Mouse (Mus musculus): ENCODE results near the gene Nid1.
"Not testable (repeated sequence)": the region's sequence is repeated elsewhere in the genome, so short reads cannot be mapped to it uniquely, and the experiment has no call there.

Gene Nid1

DNA sequence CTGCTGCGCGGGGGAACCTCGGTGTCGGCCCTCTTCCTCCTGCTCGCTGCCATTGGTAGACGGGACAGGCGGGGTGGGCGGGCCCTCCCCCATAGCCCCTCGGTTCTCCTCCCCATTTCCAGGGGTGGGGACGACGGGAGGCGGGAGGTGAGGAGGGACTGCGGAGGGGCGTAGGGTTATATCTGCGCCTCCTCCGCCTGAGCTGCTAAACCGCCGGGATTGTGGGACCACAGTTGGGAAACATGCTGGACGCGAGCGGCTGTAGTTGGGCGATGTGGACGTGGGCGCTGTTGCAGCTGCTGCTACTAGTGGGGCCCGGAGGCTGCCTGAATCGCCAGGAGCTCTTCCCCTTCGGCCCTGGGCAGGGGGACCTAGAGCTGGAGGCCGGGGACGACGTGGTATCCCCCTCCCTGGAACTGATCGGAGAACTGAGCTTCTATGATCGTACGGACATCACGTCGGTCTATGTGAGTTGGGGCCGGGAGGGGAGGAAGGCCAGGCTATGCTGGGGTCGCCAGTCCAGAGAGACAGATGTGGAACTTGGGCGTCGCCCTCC, at the start of gene Nid1:
Gene Nid1, plus strand, starts transcription at position 92 of the 556 bp plus-strand sequence.
- DNase-seq (ENCODE audit: low spot score in 2 of 2), result not testable (repeated sequence)

DNA sequence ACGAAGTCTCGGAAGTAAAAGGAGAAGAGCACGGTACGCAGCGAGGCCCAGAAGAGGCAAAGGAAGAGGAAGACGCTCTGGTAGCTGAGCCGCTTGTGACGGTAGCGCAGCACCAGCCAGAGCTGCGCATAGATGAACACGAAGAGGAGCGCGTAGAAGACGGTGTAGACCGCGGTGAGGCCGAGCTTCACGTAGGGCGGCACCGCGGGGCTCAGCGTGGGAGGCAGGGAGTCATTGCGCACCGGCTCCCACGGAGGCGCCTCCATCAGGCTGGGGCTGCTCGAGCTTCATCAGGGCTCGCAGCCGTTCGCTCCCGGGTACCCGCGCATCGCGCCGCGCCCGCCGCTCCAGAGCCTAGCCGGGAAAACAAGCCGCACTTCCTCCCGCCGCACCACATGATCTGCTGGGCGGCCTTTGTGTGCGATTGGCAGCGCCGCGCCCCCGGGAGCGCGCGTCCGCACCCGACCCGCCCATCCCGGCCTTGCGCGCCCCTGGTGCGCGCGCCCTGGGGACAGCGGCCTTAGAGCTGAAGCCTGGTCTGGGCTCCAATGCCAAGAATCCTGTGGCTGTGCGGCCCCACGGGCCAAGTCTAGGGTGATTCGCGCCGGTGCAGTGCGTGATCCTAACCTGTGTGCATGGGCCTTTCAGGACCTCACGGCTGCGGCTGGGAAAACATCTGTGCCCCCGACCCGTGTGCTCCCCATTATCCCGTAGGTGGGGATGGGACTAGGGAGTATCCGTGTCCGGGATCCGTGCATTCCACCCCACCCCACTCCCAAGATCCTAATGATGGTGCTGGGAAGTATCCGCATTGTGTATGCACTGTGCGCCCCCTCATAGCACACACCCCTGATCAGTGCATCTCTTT, 43.9 kb upstream of the Nid1 start, which contains the start of gene Gpr137b:
Gene Gpr137b, minus strand, starts transcription at position 787 of the 868 bp plus-strand sequence.
- DNase-seq (ENCODE audit: low spot score in 2 of 2), result not testable (repeated sequence)

DNA sequence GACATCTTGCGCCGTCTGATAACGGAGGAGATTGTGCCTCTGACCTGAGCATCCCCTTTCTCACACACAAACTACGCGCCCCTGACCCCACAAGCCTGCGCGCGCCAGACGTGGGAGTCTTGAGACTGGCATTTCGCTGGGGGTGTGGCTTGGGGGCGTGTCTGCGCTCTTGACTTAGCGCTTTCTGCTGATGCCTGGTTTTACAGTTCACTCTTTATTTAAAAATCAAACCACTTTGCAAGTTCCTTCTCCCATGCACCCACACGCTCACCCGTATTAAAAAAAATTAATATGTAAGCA, 43.3 kb upstream of the Nid1 start:
- DNase-seq (ENCODE audit: low spot score in 2 of 2), result not testable (repeated sequence)

DNA sequence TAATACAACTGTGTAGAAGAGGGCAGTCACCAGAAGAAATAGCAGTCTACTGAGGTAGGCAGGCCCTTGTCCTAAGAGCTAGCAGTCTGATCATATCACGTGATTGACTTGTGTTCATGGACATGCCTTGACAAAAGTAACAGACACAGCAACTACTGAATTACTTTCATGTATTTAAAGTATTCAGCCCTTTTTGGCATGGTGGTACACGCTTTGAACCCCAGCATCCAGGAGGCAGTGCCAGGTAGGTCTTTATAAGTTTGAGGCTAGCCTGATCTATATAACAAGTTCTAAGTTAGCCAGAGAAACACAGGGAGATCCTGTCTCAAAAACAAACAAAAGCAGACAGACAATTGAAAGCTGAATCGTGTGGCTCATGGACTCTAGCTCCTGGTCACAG, 36.5 kb upstream of the Nid1 start:
- not testable (repeated sequence) for DNase-seq (ENCODE audit: low spot score in 2 of 2)

DNA sequence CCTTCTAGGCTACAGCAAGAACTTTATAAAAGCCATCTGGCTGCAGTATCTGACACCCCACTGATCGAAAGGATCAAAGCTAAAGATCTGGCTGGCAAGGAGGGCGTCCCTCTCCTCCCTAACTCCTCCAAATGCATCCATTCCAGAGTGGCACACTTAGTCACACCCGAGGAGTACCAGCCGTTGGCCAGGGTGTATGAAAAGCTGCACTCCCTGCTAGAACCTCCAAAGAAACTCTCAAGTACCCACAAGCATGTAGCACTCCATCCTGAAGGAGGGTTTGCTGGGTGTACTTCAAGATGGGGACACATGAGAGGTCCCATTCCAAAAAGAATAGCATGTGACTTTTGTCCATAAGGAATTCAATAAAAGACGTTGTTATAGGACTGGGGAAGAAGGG, 34.5 kb upstream of the Nid1 start:
- DNase-seq (ENCODE audit: low spot score in 2 of 2), result not testable (repeated sequence)

DNA sequence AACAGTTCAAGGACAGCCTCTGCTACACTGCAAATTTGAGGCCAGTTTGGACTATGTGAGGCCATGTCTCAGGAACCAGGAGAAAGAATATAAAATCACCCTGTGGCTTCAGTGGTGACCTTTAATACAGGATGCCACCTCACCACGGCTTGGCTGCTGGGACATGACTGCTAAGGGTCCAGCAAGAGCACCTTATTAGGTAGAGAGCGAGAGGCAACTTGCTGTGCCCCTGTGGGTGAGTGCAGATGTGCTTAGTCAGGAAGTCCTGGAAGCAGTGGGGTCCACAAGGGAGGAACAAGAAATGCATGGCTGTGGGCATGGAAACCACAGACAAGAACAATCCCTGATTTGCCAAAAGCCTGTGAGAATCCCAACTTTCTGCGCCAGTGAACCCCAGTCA, 34.0 kb upstream of the Nid1 start:
- not testable (repeated sequence) for DNase-seq (ENCODE audit: low spot score in 2 of 2)

DNA sequence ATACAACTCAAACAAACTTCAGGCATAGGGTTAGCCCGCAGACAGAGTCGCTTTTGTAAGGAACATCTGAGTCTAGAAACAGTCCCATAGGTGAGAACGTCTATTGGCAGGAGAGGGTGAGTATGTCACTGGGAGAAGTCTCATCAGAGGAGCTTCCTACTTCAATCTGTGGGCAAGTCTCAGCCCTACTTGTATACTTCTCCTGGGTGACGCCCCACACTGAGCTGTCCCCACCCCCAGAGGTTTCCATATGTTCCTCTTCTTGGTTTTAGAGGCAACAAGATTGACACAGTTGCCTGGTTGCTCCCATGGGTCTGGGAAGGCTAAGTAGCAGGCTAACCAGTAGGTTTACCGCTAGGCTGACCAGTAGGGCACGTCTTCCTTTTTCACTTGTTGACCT, 33.5 kb upstream of the Nid1 start:
- not testable (repeated sequence) for DNase-seq (ENCODE audit: low spot score in 2 of 2)

DNA sequence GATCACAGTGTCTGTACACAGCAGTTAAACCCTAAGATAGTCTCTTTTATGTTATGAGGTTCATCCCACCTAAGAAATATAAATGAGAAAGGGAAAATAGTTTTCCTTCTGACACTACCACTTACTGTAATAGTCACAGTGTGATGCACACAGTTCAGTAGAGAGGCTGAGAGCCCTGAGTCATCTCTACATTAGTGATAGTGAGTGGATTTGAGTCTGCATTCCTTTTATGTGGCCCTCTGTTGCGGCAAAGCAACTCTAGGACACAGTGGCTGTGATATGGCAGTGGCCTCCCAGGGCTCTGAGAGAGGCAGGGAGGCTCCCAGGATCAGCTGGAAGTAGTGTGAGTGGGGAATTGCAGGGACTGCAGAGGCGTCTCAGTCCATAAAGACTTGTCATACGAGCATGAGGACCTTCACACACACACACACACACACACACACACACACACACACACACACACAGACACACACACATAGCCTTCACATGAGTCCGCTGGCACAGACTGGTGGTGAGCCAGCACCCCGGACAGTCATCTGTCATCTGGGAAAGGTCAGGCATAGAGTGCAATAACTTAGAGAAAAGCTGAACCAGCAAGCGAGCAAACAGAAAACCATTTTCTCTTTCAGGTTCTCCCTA, 32.7 kb upstream of the Nid1 start:
- not testable (repeated sequence) for DNase-seq (ENCODE audit: low spot score in 2 of 2)

DNA sequence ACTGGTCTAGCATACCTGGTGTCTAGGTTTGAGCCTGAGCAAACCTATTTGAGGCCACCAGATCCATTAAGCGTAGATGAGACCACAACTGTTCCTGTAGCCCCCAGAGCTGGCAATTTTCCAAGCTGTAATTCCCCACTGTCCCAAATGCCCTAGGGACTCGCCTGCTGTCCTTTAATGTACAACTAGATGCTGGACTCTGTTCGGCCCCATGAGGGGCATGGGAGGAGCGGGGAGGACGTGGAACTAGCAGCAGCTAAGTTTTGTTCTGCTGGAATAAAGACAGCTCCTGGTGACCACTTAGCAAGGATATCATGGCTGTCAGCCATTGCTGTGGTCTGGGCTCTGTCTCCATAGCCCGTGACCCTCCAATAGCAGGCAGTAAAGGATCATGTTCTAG, 31.8 kb upstream of the Nid1 start:
- not testable (repeated sequence) for DNase-seq (ENCODE audit: low spot score in 2 of 2)

DNA sequence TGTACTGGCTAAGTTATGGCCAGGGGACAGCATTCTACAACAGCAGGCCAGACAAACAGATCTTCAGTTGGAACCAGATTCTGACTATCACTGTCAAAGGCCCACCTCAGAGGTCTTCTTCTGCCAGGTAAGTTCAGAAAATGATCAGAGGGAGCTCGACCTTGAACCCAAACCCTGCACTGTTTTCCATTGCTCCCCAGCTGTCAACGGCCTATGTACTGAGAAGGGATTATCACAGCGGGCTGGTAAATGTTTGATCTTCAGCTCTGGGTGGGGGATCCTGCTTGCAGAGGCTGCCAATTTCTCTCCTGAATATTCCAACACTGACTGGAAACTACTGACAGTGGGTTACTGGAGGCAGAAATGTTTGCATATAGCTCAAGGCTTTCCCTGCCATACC, 23.1 kb upstream of the Nid1 start:
- DNase-seq (ENCODE audit: low spot score in 2 of 2), result no peak

DNA sequence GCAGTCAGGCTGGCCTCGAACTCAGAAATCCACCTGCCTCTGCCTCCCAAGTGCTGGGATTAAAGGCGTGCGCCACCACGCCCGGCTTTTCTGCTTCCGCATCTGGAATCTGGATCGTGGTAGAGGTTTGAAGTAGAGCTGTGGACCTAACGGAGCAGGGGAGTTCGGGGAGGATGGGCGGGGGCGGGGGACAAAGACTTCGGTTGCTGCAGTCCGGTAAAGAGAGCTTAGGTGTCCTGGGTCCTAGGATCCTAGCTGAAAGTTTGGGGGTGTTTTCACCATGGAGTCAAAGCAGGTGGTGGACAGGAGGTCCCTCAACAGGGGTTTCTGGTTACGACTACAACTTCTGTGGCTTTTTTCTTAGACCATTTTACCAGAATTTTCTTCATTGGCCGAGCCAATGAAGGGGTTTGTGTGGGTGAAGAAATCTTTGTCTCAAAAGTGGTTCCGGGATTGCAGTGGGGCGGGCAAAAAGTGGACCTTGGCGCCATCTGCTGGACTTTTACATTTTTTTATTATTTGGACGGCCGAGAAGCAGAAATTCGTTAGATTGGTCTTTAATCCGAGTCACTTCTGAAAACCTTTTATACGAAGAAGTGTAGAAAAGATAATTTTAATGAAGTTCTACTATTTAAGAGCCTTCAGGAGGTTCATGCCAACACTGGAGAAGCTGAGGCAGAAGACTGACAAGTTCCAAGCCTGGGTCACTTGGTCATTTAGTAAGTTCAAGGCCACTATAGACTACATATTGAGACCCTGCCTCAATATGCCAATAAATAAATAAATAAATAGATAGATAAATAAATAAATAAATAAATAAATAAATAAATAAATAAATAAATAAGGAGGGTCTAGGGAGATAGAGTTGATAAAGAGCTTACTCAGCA, 22.0 kb upstream of the Nid1 start:
- DNase-seq (ENCODE audit: low spot score in 2 of 2), result peak in 1 of 2 experiments; percentile 27

DNA sequence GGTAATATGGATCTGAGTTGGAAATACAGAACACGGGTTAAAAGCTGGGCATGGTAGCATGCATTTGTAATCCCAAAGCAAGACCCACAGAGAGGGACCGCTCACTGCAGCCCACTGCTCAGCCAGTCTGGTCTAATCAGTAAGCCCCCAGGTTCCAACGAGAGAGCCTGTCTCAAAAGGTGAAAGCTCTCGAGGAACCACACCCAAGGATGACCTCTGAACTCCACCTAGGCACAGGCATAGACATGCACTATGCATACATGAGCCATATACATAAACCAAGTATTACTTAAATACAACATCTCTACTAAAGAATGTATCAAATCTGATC, 21.4 kb upstream of the Nid1 start:
- DNase-seq (ENCODE audit: low spot score in 2 of 2), result not testable (repeated sequence)

DNA sequence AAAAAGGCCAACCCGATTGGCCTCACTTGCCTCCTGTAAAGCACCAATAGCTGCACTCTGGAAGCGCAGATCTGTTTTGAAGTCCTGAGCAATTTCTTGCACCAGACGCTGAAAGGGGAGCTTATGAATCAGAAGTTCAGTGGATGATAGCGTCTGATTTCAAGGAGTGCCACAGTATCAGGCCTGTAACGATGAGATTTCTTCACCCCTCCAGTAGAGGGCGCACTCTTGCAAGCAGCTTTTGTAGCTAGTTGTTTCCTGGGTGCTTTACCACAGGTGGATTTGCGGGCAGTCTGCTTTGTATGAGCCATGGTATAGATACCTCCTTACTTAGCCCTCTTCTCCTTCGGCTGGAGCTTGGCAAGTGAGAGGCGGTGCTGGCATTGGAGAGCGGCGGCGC, 18.5 kb upstream of the Nid1 start:
- DNase-seq (ENCODE audit: low spot score in 2 of 2), result not testable (repeated sequence)

DNA sequence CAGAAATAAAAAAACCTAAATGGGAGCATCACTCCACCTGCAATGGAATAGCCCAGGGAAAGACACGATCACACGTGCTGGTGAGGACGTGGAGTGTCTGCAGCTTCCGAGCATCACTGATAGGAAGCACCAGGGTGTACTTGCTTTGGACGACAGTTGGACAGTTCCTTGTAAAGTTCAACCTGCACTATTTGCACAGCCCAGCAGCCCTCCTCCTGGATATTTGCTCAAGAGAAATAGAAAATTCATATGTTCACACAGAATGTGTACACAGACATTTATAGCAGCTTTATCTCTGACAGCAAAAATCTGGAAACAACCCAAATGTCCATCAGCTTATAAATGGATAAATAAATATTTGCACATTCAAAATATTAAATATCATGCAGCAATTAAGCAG, 14.1 kb upstream of the Nid1 start:
- DNase-seq (ENCODE audit: low spot score in 2 of 2), result not testable (repeated sequence)

DNA sequence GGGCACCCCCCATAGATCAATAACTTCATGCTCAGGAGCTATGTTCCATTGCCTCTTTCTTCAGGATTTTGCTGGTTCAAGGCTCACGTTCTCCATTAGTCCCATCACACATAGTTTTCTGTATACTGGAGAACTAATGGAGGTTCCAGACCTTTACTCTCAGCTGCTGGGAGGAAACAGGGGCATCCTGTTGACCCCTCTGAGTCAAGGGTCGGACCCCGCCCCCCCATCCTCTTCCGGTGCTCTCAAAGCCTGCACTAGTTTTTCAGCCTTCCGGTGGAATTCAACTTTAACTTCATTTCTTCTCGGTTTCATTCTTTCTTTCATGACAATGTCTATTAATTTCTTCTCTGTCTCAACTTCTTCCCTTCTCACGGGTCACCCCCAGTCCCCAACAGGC, 1.2 kb upstream of the Nid1 start:
- not testable (repeated sequence) for DNase-seq (ENCODE audit: low spot score in 2 of 2)

DNA sequence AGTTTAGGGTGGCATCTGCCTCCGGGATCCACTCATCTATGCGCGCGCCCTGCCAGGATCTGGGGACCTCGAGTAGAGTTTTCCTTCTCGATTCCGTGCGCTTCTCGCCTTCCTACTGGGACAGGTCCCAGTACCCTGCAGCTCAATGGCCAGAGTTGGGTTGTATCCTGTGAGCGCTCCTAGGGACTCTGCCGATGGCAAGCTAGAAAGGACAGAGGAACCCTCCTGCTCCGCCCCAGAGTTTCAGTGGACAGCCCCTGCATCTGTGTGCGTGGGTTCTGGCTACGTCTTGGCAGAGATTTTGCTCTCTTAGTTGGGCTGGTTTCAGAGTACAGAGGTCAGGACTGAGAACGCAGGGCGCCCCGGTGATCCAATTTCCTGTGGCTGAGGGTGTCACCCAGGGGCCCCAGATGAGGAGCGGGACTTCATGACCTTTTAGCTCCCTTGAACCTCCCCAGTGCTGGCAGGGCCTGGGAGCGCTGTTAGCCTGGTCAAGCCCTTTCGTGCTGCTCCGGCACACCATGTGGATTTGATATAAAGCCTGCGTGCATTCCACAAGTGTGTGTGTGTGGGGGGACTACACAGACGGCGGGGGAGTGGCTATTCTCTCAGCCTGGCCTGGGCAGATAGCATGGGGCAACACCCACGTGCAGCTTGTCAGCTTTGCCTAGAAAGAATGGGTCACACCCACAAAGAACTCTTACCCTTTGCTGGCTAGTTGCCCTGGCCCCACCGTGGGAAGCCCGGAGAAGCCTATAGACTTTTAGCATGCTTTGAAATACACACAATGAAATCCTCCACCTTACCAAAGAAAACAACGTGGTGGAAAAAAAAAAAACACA, 982 bp downstream of the Nid1 start:
- DNase-seq (ENCODE audit: low spot score in 2 of 2), result not testable (repeated sequence)

DNA sequence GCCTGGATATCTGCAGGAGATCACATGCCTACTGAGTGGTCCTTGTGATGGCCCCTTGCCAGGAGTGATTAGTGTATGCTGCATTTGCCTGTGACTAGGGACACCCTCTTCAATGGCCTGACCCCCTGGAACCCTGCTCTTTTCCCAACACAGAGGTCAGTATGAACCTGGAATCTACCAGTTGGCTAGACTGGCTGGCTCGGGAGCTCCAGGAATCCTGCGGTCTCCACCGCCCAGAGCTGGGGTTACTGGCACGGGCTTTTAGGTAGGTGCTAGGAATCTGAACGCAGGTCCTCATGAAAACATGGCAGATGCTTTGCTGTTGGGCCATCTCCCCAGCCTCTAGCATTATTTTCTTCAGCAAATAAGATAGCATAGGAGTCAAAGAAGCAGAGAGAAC, 8.2 kb downstream of the Nid1 start:
- DNase-seq (ENCODE audit: low spot score in 2 of 2), result not testable (repeated sequence)

DNA sequence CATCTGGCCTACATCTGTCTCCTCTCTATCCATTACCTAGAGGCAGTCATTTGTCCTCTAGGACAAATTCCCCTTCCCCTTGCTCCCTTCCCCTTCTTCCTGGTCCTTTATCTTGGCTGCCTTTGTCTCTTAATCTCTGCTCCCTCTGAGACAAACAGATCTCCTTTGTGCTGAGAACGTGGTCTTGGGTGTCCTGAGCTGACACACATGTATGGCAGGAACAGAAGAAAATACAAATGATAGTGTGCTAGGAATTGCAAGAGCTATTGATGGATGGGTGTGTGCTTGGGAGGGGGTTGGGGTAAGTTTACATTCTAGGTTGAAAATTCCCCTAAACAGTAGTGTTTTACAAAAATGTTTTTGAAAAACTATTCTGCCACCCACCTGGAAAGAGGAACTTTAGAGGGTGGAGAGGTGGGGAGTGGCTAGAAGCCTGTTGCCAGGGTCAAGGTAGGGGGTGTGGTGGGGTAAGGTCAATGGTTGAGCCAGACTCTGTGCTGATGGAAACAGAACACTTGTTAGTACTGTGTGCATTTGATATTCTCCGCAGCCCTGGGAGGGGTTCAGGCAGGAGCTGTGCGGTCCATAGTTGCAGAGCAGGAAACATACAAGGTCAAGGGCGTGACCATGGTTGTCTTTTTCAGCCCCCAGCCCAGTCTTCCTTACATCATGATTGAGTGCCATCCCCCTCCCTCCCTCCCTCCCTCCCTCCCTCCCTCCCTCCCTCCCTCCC, 9.5 kb downstream of the Nid1 start:
- not testable (repeated sequence) for DNase-seq (ENCODE audit: low spot score in 2 of 2)

DNA sequence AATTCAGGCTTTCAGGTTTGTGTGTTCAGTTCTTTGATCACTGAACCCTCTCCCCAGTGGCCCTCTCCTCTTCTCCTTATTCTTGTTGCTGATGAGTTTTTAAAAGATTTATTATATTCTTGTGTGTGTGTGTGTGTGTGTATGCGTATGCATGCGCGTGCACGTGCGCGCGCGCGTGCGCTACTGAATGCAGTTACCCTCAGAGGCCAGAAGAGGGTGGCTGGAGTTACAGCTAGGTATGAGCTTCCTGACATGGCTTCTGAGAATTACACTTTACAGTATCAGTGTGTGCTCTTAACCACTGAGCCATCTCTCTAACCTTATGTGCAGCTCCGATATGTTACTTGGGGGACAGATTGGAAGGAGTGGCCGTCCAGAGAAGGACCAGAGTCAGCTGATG, 12.6 kb downstream of the Nid1 start:
- DNase-seq (ENCODE audit: low spot score in 2 of 2), result not testable (repeated sequence)

DNA sequence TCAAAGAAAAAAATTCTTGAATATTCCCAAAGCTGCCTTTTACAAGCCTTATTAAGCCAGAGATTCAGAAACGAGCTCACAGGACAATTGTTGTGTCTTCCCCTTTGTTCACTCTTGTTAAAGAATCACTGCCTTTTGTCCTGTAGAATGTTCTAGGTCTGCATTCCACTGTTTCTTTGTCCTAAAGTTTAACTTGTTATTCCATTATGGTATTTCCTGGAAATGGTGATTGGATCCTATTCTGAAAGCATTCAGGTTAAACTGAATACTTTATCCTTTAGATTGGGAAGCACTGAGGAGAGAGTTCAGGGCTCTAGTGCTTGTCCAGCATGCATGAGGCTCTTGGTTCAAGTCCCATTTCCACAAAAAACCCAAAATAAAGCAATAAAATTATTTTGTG, 13.6 kb downstream of the Nid1 start:
- not testable (repeated sequence) for DNase-seq (ENCODE audit: low spot score in 2 of 2)

Measured in thymus, postnatal 10 days (tissue).